Mouse (Mus musculus): ENCODE measurements around the gene Kcnn1. TPM values are rescaled to one million over a fixed set of nuclear protein-coding genes. Genes with fewer than 3 reads are reported as not detected.

Gene Kcnn1
- polyA plus RNA-seq, 1 experiment from 2014 or later = 7.3 TPM

Small RNA genes within 50 kb of the gene (microRNA-seq; reads per million reads assigned to microRNA genes)
- gene Mir7067 (0.66 reads per million), gene Mir7240 (0.66 reads per million)

Other genes with a start within 250 kb of the Kcnn1 start
- 0.89 and 1.9 TPM in 2 replicates for gene Lrrc25, start 247.1 kb downstream of the Kcnn1 start, polyA plus RNA-seq (2014; fragmentation: Nextera tagmentation; extraction: Ambion mirVana)
- 0.16 and 0.20 TPM in 2 replicates for gene Gdf15, start 230.8 kb downstream of the Kcnn1 start, polyA plus RNA-seq (2014; fragmentation: Nextera tagmentation; extraction: Ambion mirVana)
- 85.7 and 101 TPM in 2 replicates for gene Pgpep1, start 202.9 kb downstream of the Kcnn1 start, polyA plus RNA-seq (2014; fragmentation: Nextera tagmentation; extraction: Ambion mirVana)
- 200 and 220 TPM in 2 replicates for gene Lsm4, start 190.0 kb downstream of the Kcnn1 start, polyA plus RNA-seq (2014; fragmentation: Nextera tagmentation; extraction: Ambion mirVana)
- gene Jund, start 164.3 kb downstream of the Kcnn1 start, polyA plus RNA-seq (2014; fragmentation: Nextera tagmentation; extraction: Ambion mirVana) = 87.2 and 94.0 TPM in 2 replicates
- 0.06 and 0.10 TPM in 2 replicates for gene Iqcn, start 159.8 kb downstream of the Kcnn1 start, polyA plus RNA-seq (2014; fragmentation: Nextera tagmentation; extraction: Ambion mirVana)
- gene Gm3336, start 144.7 kb downstream of the Kcnn1 start, polyA plus RNA-seq (2014; fragmentation: Nextera tagmentation; extraction: Ambion mirVana) = not detected in 2 replicates
- not detected in 2 replicates for gene Pde4c, start 139.5 kb downstream of the Kcnn1 start, polyA plus RNA-seq (2014; fragmentation: Nextera tagmentation; extraction: Ambion mirVana)
- 330 and 371 TPM in 2 replicates for gene Rab3a, start 108.6 kb downstream of the Kcnn1 start, polyA plus RNA-seq (2014; fragmentation: Nextera tagmentation; extraction: Ambion mirVana)
- gene Mpv17l2, start 102.3 kb downstream of the Kcnn1 start, polyA plus RNA-seq (2014; fragmentation: Nextera tagmentation; extraction: Ambion mirVana) = 52.3 and 60.8 TPM in 2 replicates
- 57.9 and 84.9 TPM in 2 replicates for gene Pik3r2, start 86.5 kb downstream of the Kcnn1 start, polyA plus RNA-seq (2014; fragmentation: Nextera tagmentation; extraction: Ambion mirVana)
- 15.5 and 18.6 TPM in 2 replicates for gene Mast3, start 58.2 kb downstream of the Kcnn1 start, polyA plus RNA-seq (2014; fragmentation: Nextera tagmentation; extraction: Ambion mirVana)
- gene Il12rb1, start 54.8 kb downstream of the Kcnn1 start, polyA plus RNA-seq (2014; fragmentation: Nextera tagmentation; extraction: Ambion mirVana) = 0.22 TPM in 1 of 2 replicates, not detected in the other
- gene Arrdc2, start 23.5 kb downstream of the Kcnn1 start, polyA plus RNA-seq (2014; fragmentation: Nextera tagmentation; extraction: Ambion mirVana) = 6.8 and 7.4 TPM in 2 replicates
- gene Ccdc124, start 10.7 kb upstream of the Kcnn1 start, polyA plus RNA-seq (2014; fragmentation: Nextera tagmentation; extraction: Ambion mirVana) = 177 and 182 TPM in 2 replicates
- gene Slc5a5, start 29.5 kb upstream of the Kcnn1 start, polyA plus RNA-seq (2014; fragmentation: Nextera tagmentation; extraction: Ambion mirVana) = 0.60 and 0.89 TPM in 2 replicates
- gene Rpl18a, start 34.2 kb upstream of the Kcnn1 start, polyA plus RNA-seq (2014; fragmentation: Nextera tagmentation; extraction: Ambion mirVana) = 2,846 and 4,258 TPM in 2 replicates
- gene Map1s, start 42.7 kb upstream of the Kcnn1 start, polyA plus RNA-seq (2014; fragmentation: Nextera tagmentation; extraction: Ambion mirVana) = 33.9 and 50.8 TPM in 2 replicates